Mouse (Mus musculus): Measurements from ENCODE around the gene Exoc6b. TPM values are rescaled to one million over a fixed set of nuclear protein-coding genes. Genes with fewer than 3 reads are reported as not detected.

The Exoc6b gene
- total and polyA plus RNA-seq, 3 experiments = 0.76 to 8.7 (median 6.9) TPM

GRCm38 (mm10) chr6:84807546-84807945 is 261.8 kb downstream of the Exoc6b start:
- ATAC-seq (ENCODE audit: extremely low read depth, insufficient number of reproducible peaks, low FRiP score, poor library complexity, severe bottlenecking) = no peak
- Histone ChIP-seq H3K36me3 (replicated peaks) (no peaks in the 10 kb centered on the region), H3K27me3 (ENCODE audit: insufficient read depth, low read length) (peaks cover 2% of the 10 kb centered on the region; the same call in 1 of the 2 replicates), H3K9me3 (replicated peaks) (no peaks in the 10 kb centered on the region), H3K4me3 (ENCODE audit: low read depth, low read length) (no peak overlapping the region), H3K4me1 (ENCODE audit: insufficient read depth, low read depth, low read length) (no peaks in the 10 kb centered on the region)
- TF ChIP-seq GATA1 (IDR thresholded peaks at IDR 0.05; ENCODE audit: borderline replicate concordance, low read length) (no peak), POLR2AphosphoS5 (IDR thresholded peaks at IDR 0.05; ENCODE audit: insufficient replicate concordance, low read depth, low read length) (no peak), GATA2 (IDR thresholded peaks at IDR 0.05; ENCODE audit: borderline replicate concordance, low read depth, low read length) (no peak), CTCF (IDR thresholded peaks at IDR 0.05; ENCODE audit: low read depth, low read length) (no peak), TAL1 (conservative IDR thresholded peaks at IDR 0.05; ENCODE audit: low read depth, low read length) (no peak)
- DNase-seq (ENCODE audit: low spot score) = no peak

- TF ChIP-seq GATA2 (IDR thresholded peaks at IDR 0.05; ENCODE audit: borderline replicate concordance, low read depth, low read length) (no peak), POLR2AphosphoS5 (IDR thresholded peaks at IDR 0.05; ENCODE audit: insufficient replicate concordance, low read depth, low read length) (no peak), GATA1 (IDR thresholded peaks at IDR 0.05; ENCODE audit: borderline replicate concordance, low read length) (no peak)
- Histone ChIP-seq H3K9me3 (replicated peaks) (no peaks in the 10 kb centered on the region), H3K27me3 (ENCODE audit: insufficient read depth, low read length) (0 out of 2 replicates have a peak, but pooled peaks cover 2% of the 10 kb centered on the region), H3K4me1 (ENCODE audit: insufficient read depth, low read depth, low read length) (no peaks in the 10 kb centered on the region), H3K4me3 (ENCODE audit: low read depth, low read length) (no peak overlapping the region), H3K36me3 (replicated peaks) (no peaks in the 10 kb centered on the region)
- DNase-seq (ENCODE audit: low spot score) (no peak), ATAC-seq (ENCODE audit: extremely low read depth, insufficient number of reproducible peaks, low FRiP score, poor library complexity, severe bottlenecking) (no peak)
Observed at GRCm38 (mm10) chr6:84806132-84806730, 263.1 kb downstream of the Exoc6b start.

- Histone ChIP-seq H3K4me3 (ENCODE audit: low read depth, low read length) (no peak overlapping the region), H3K4me1 (ENCODE audit: insufficient read depth, low read depth, low read length) (no peaks in the 10 kb centered on the region), H3K9me3 (replicated peaks) (no peaks in the 10 kb centered on the region), H3K27me3 (ENCODE audit: insufficient read depth, low read length) (0 out of 2 replicates have a peak, but pooled peaks cover 2% of the 10 kb centered on the region), H3K36me3 (replicated peaks) (no peaks in the 10 kb centered on the region)
- TF ChIP-seq GATA1 (IDR thresholded peaks at IDR 0.05; ENCODE audit: borderline replicate concordance, low read length) = no peak
- no peak for TF ChIP-seq TAL1 (conservative IDR thresholded peaks at IDR 0.05; ENCODE audit: low read depth, low read length)
- no peak for ATAC-seq (ENCODE audit: extremely low read depth, insufficient number of reproducible peaks, low FRiP score, poor library complexity, severe bottlenecking)
- DNase-seq (ENCODE audit: low spot score) = no peak
Observed at GRCm38 (mm10) chr6:84798736-84799135, 270.6 kb downstream of the Exoc6b start.

DNA sequence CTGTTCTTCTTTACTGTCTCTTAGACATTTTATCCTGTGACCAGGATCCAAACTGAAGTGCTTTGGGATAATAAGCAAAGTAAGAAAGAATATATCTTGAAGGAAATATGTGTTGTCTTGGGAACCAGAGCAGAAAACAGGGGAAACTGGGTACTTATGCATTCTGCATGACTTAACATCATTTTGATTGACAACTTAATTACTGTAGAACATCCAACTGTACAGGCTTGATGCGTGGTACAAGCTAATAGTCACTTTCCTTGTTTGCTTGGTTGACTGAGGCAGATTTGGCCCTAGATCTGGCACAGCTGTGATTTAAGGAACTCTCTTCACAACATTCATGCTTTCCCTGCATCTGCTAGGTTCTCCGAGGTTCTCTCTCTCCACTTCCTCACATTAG is 285.3 kb downstream of the Exoc6b start:
- DNase-seq (ENCODE audit: low spot score) (no peak), ATAC-seq (ENCODE audit: extremely low read depth, insufficient number of reproducible peaks, low FRiP score, poor library complexity, severe bottlenecking) (no peak)
- Histone ChIP-seq H3K27me3 (ENCODE audit: insufficient read depth, low read length) (peaks cover 7% of the 10 kb centered on the region), H3K36me3 (replicated peaks) (no peaks in the 10 kb centered on the region), H3K4me3 (ENCODE audit: low read depth, low read length) (no peak overlapping the region), H3K4me1 (ENCODE audit: insufficient read depth, low read depth, low read length) (peaks cover 5% of the 10 kb centered on the region; the same call in 1 of the 2 replicates), H3K9me3 (replicated peaks) (no peaks in the 10 kb centered on the region)
- no peak for TF ChIP-seq POLR2AphosphoS5 (IDR thresholded peaks at IDR 0.05; ENCODE audit: insufficient replicate concordance, low read depth, low read length)
- no peak for TF ChIP-seq GATA1 (IDR thresholded peaks at IDR 0.05; ENCODE audit: borderline replicate concordance, low read length)
- TF ChIP-seq CTCF (IDR thresholded peaks at IDR 0.05; ENCODE audit: low read depth, low read length) = no peak
- no peak for TF ChIP-seq GATA2 (IDR thresholded peaks at IDR 0.05; ENCODE audit: borderline replicate concordance, low read depth, low read length)
- no peak for TF ChIP-seq TAL1 (conservative IDR thresholded peaks at IDR 0.05; ENCODE audit: low read depth, low read length)

- ATAC-seq (ENCODE audit: extremely low read depth, insufficient number of reproducible peaks, low FRiP score, poor library complexity, severe bottlenecking) (no peak), DNase-seq (ENCODE audit: low spot score) (no peak)
- Histone ChIP-seq H3K9me3 (replicated peaks) (no peaks in the 10 kb centered on the region), H3K27me3 (ENCODE audit: insufficient read depth, low read length) (peaks cover 7% of the 10 kb centered on the region), H3K36me3 (replicated peaks) (no peaks in the 10 kb centered on the region), H3K4me3 (ENCODE audit: low read depth, low read length) (no peak overlapping the region), H3K4me1 (ENCODE audit: insufficient read depth, low read depth, low read length) (peaks cover 2% of the 10 kb centered on the region; the same call in 1 of the 2 replicates)
- TF ChIP-seq POLR2AphosphoS5 (IDR thresholded peaks at IDR 0.05; ENCODE audit: insufficient replicate concordance, low read depth, low read length) (no peak), CTCF (IDR thresholded peaks at IDR 0.05; ENCODE audit: low read depth, low read length) (no peak), GATA1 (IDR thresholded peaks at IDR 0.05; ENCODE audit: borderline replicate concordance, low read length) (no peak), TAL1 (conservative IDR thresholded peaks at IDR 0.05; ENCODE audit: low read depth, low read length) (no peak), GATA2 (IDR thresholded peaks at IDR 0.05; ENCODE audit: borderline replicate concordance, low read depth, low read length) (no peak)
Observed at GRCm38 (mm10) chr6:84779987-84780386, 289.3 kb downstream of the Exoc6b start.

DNA sequence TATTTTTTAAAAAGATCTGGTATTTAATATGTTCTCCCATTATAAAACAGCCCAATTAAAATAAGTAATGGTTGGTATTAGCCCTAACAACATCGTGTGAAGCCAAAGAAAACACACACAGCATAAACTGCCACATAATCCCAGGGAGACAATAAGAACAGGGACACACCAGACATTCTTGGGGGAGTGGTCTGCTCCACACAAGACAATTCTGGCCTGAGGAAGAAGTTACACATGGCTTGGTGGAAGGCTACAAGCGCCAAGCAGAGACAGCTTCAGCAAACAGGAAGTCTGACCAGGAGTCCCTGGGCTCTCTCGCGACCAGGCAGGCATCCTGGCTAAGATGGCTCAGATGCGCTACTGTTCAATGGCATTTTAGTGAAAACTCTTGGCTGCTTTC is 290.3 kb downstream of the Exoc6b start:
- ATAC-seq (ENCODE audit: extremely low read depth, insufficient number of reproducible peaks, low FRiP score, poor library complexity, severe bottlenecking) (no peak), DNase-seq (ENCODE audit: low spot score) (no peak)
- Histone ChIP-seq H3K36me3 (replicated peaks) (no peaks in the 10 kb centered on the region), H3K27me3 (ENCODE audit: insufficient read depth, low read length) (peaks cover 7% of the 10 kb centered on the region), H3K9me3 (replicated peaks) (no peaks in the 10 kb centered on the region), H3K4me1 (ENCODE audit: insufficient read depth, low read depth, low read length) (peaks cover 2% of the 10 kb centered on the region; the same call in 1 of the 2 replicates), H3K4me3 (ENCODE audit: low read depth, low read length) (no peak overlapping the region)
- TF ChIP-seq GATA2 (IDR thresholded peaks at IDR 0.05; ENCODE audit: borderline replicate concordance, low read depth, low read length) (no peak), GATA1 (IDR thresholded peaks at IDR 0.05; ENCODE audit: borderline replicate concordance, low read length) (no peak)

DNA sequence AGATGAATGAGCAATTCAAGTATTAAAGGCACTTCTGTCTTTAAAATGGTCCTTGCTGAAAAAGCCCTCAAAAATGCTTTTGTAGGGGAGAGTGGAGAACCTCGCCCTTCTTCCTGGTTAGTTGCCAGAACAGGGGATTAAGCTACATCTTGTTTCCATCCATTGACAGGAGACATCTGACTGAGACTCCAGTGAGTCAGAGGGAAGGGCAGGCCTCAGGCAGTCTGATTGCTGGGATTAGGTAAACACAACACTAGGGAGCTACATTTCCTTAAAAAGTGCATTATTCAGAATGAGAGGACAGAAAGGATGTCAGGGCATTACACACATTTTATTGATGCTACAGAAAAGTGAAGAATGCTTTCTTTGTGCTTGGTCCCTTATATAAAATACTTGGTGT is 293.4 kb downstream of the Exoc6b start:
- no peak for DNase-seq (ENCODE audit: low spot score)
- no peaks in the 10 kb centered on the region for H3K9me3 ChIP-seq (replicated peaks)
- H3K36me3 ChIP-seq (replicated peaks) = no peaks in the 10 kb centered on the region
- no peak for TF ChIP-seq POLR2AphosphoS5 (IDR thresholded peaks at IDR 0.05; ENCODE audit: insufficient replicate concordance, low read depth, low read length)
- TF ChIP-seq CTCF (IDR thresholded peaks at IDR 0.05; ENCODE audit: low read depth, low read length) = no peak
- no peak for TF ChIP-seq TAL1 (conservative IDR thresholded peaks at IDR 0.05; ENCODE audit: low read depth, low read length)
- TF ChIP-seq GATA1 (IDR thresholded peaks at IDR 0.05; ENCODE audit: borderline replicate concordance, low read length) = no peak
- TF ChIP-seq GATA2 (IDR thresholded peaks at IDR 0.05; ENCODE audit: borderline replicate concordance, low read depth, low read length) = no peak
- no peak for ATAC-seq (ENCODE audit: extremely low read depth, insufficient number of reproducible peaks, low FRiP score, poor library complexity, severe bottlenecking)
- peaks cover 2% of the 10 kb centered on the region; the same call in 1 of the 2 replicates for H3K4me1 ChIP-seq (ENCODE audit: insufficient read depth, low read depth, low read length)
- peaks cover 8% of the 10 kb centered on the region for H3K27me3 ChIP-seq (ENCODE audit: insufficient read depth, low read length)
- H3K4me3 ChIP-seq (ENCODE audit: low read depth, low read length) = no peak overlapping the region

Data from G1E (cell line).